Mouse (Mus musculus) E14TG2a.4 (cell line): ENCODE measurements at regions not wholly inside any gene's neighbourhood (a gene's known extent, or its start where the extent isn't known, plus 50 kb on each side); places are given as distances from the start of the nearest gene placed in this dataset.

Source experiments
- CTCF ChIP-seq: conservative IDR thresholded peaks from 2 replicates; pipeline ENCODE4 v1.5.1; 2014; ENCODE audit warnings: low read length
- NANOG ChIP-seq: IDR thresholded peaks from 2 replicates; pipeline ENCODE4 v1.6.1; 2014; ENCODE audit warnings: borderline replicate concordance, low read length, mixed read lengths
- POU5F1 ChIP-seq: IDR thresholded peaks from 2 replicates; pipeline ENCODE4 v1.6.1; 2014; ENCODE audit warnings: low read length, borderline replicate concordance

GRCm38 (mm10) chr7:73186501-73186900, 188.8 kb upstream of the Rgma start:
- TF ChIP-seq CTCF (no peak), POU5F1 (no peak), NANOG (no peak)
